Mouse (Mus musculus): ENCODE results near the gene Shc1.

DNA sequence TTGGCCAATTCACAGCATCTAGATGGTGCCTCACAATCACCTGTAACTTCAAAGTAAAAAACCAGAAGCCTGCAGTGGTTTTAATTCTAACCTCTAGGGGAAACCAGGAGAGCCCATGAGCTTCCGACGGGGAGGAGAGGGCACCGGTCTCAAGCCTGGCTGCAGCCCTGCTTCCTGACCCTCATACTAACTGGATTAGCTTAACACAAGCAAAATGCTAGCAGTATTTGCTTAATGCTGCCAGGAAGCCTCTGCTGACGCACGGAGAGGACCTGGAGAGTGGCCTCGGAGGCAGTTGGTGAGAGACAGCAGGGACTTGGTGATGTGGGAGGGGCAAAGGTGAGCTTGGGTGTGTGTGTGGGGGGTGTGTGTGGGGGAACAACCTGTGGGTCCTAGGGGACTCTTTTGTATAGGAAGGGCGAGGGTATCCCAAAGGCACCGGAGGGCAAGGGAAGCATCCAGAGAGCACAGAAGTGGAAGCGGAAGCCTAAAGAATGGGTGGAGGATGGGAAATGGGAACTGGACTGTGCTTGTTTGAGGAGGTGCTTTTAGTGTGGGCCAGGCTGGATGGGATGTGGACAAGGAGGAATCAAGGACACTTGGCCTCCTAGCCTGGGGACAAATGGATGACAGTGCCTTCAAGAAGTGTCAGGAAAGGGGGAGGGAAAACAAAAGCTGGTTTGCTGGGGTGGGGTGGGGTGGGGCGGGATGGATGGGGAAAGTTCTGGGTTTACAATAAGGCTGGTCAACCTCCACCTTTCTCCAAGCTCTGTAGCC lies 36.3 kb downstream of the Shc1 start, which contains the start of gene Pmvk:
- TF ChIP-seq CTCF (IDR thresholded peaks at IDR 0.05; ENCODE audit: extremely low read depth, insufficient read depth, low read length) (no peak), POLR2A (IDR thresholded peaks at IDR 0.05; ENCODE audit: extremely low read depth, insufficient read depth, low read length) (no peak)
